Mouse (Mus musculus) ES-Bruce4 (cell line): ENCODE measurements around the gene Syn2. TPM values are rescaled to one million over a fixed set of nuclear protein-coding genes. Genes with fewer than 3 reads are reported as not detected.
A peak's percentile ranks its signal among the peaks of the same experiment; 100 is the strongest.

Experiments used
- H3K27ac ChIP-seq: 2 replicates; pipeline ENCODE4 v1.5.1; 2012; ENCODE audit warnings: low read length, inconsistent platforms; ENCODE audit not compliant: insufficient read depth
- H3K27me3 ChIP-seq: 2 replicates; pipeline ENCODE4 v1.6.1; 2012; ENCODE audit warnings: mild to moderate bottlenecking, low read length, inconsistent platforms; ENCODE audit not compliant: control insufficient read depth, poor library complexity, insufficient read depth, severe bottlenecking
- H3K36me3 ChIP-seq: 2 replicates; pipeline ENCODE4 v1.6.1; 2012; ENCODE audit warnings: inconsistent platforms, mild to moderate bottlenecking, low read length, moderate library complexity; ENCODE audit not compliant: control insufficient read depth, poor library complexity, insufficient read depth, severe bottlenecking
- H3K4me1 ChIP-seq: one replicate; pipeline ENCODE4 v1.8.1; 2011; ENCODE audit warnings: low read length; ENCODE audit not compliant: control insufficient read depth, insufficient read depth
- H3K4me3 ChIP-seq: 2 replicates; pipeline ENCODE4 v1.5.1; 2011; ENCODE audit warnings: low read depth, mild to moderate bottlenecking, low read length
- H3K9ac ChIP-seq: 2 replicates; pipeline ENCODE4 v1.6.1; 2012; ENCODE audit warnings: low read depth, mild to moderate bottlenecking, inconsistent platforms; ENCODE audit not compliant: poor library complexity, severe bottlenecking
- H3K9me3 ChIP-seq: replicated peaks from 2 replicates; pipeline ENCODE4 v1.6.1; 2012; ENCODE audit warnings: mild to moderate bottlenecking, low read length, inconsistent platforms; ENCODE audit not compliant: control insufficient read depth, poor library complexity, insufficient read depth, severe bottlenecking
- CTCF ChIP-seq: IDR thresholded peaks from one replicate; pipeline ENCODE4 v1.8.1; 2011; ENCODE audit warnings: low read depth, low read length
- EP300 ChIP-seq: IDR thresholded peaks from 2 replicates; pipeline ENCODE4 v1.6.1; 2011; ENCODE audit warnings: low read depth, low read length; ENCODE audit not compliant: insufficient read depth
- POLR2A ChIP-seq: IDR thresholded peaks from one replicate; pipeline ENCODE4 v1.8.1; 2011; ENCODE audit warnings: low read length; ENCODE audit not compliant: insufficient read depth
- polyA plus RNA-seq: library from polyadenylated mRNA; stranded (reverse); fragments of >200 nt; gene quantifications from 2 replicates; pipeline ENCODE4 v1.2.4, GENCODE M21; 2011; ENCODE audit warnings: low read depth; ENCODE audit not compliant: missing spikeins, insufficient read depth, insufficient read length

Syn2 gene
- polyA plus RNA-seq, 1 experiment, result 0.55 TPM

- H3K9me3 ChIP-seq, result peaks cover 6% of the 10 kb centered on the region; the same call in 1 of the 2 replicates
- no peak overlapping the region for H3K4me3 ChIP-seq
- TF ChIP-seq EP300 (no peak), POLR2A (no peak), CTCF (no peak)
- no peak overlapping the region for H3K9ac ChIP-seq
- H3K27me3 ChIP-seq, result no peaks in the 10 kb centered on the region
- no peaks in the 10 kb centered on the region for H3K36me3 ChIP-seq
- no peaks in the 10 kb centered on the region for H3K4me1 ChIP-seq
- no peak overlapping the region for H3K27ac ChIP-seq
These were observed 106.5 kb downstream of the Syn2 start for GRCm38 (mm10) chr6:115241131-115241699.

- H3K9ac ChIP-seq, result no peak overlapping the region
- no peak overlapping the region for H3K4me3 ChIP-seq
- no peaks in the 10 kb centered on the region for H3K36me3 ChIP-seq
- no peak for TF ChIP-seq POLR2A
- TF ChIP-seq CTCF, result no peak
- no peak for TF ChIP-seq EP300
- no peaks in the 10 kb centered on the region for H3K27me3 ChIP-seq
- H3K4me1 ChIP-seq, result no peaks in the 10 kb centered on the region
- no peak overlapping the region for H3K27ac ChIP-seq
- peaks cover 6% of the 10 kb centered on the region; the same call in 1 of the 2 replicates for H3K9me3 ChIP-seq
These were observed 107.2 kb downstream of the Syn2 start for GRCm38 (mm10) chr6:115241939-115242338.

- Histone ChIP-seq H3K9ac (no peak overlapping the region), H3K27me3 (no peaks in the 10 kb centered on the region), H3K4me3 (no peak overlapping the region), H3K36me3 (no peaks in the 10 kb centered on the region), H3K4me1 (no peaks in the 10 kb centered on the region), H3K27ac (no peak overlapping the region), H3K9me3 (peaks cover 6% of the 10 kb centered on the region; the same call in 1 of the 2 replicates)
- no peak for TF ChIP-seq POLR2A
- TF ChIP-seq EP300, result no peak
- TF ChIP-seq CTCF, result no peak
These were observed 109.5 kb downstream of the Syn2 start for GRCm38 (mm10) chr6:115244222-115244621.

GRCm38 (mm10) chr6:115245500-115246058 is 110.9 kb downstream of the Syn2 start:
- no peaks in the 10 kb centered on the region for H3K36me3 ChIP-seq
- no peak overlapping the region for H3K4me3 ChIP-seq
- H3K27me3 ChIP-seq, result no peaks in the 10 kb centered on the region
- H3K9ac ChIP-seq, result no peak overlapping the region
- TF ChIP-seq POLR2A (no peak), CTCF (no peak), EP300 (no peak)
- H3K4me1 ChIP-seq, result no peaks in the 10 kb centered on the region
- H3K9me3 ChIP-seq, result peaks cover 6% of the 10 kb centered on the region; the same call in 1 of the 2 replicates
- H3K27ac ChIP-seq, result no peak overlapping the region

GRCm38 (mm10) chr6:115251531-115251985 is 116.9 kb downstream of the Syn2 start:
- H3K27ac ChIP-seq, result no peak overlapping the region
- no peak overlapping the region for H3K4me3 ChIP-seq
- TF ChIP-seq CTCF (no peak), POLR2A (no peak), EP300 (no peak)
- no peaks in the 10 kb centered on the region for H3K4me1 ChIP-seq
- no peaks in the 10 kb centered on the region for H3K36me3 ChIP-seq
- no peaks in the 10 kb centered on the region for H3K9me3 ChIP-seq
- no peak overlapping the region for H3K9ac ChIP-seq
- no peaks in the 10 kb centered on the region for H3K27me3 ChIP-seq

- TF ChIP-seq EP300, result peak; percentile 53; the same call in 1 of the 2 replicates
- no peak for TF ChIP-seq POLR2A
- no peak for TF ChIP-seq CTCF
- no peaks in the 10 kb centered on the region for H3K36me3 ChIP-seq
- no peaks in the 10 kb centered on the region for H3K27me3 ChIP-seq
- H3K9me3 ChIP-seq, result no peaks in the 10 kb centered on the region
- no peak within 1 kb of the TSS for H3K9ac ChIP-seq
- no peak within 1 kb of the TSS for H3K4me3 ChIP-seq
- H3K27ac ChIP-seq, result no peak within 1 kb of the TSS
- no peaks in the 10 kb centered on the region for H3K4me1 ChIP-seq
These were observed 117.6 kb downstream of the Syn2 start, which contains the start of gene Timp4 for GRCm38 (mm10) chr6:115252099-115252873. Gene Timp4, minus strand, starts transcription at chr6:115252205.
